9 mouse cellular contexts compared by ENCODE assay signal in genomic region chr13:38668514-38668913, GRCm38 (mm10). TPM values are rescaled to one million over a fixed set of nuclear protein-coding genes. Genes with fewer than 3 reads are reported as not detected.
A peak's percentile ranks its signal among the peaks of the same experiment; 100 is the strongest.
DNase-seq lines count a peak whose midpoint lies in the region; ATAC-seq and TF ChIP-seq lines count a peak whose summit lies in the region.
"Had no signal": no experiment of that assay in that cellular context is flagged by ENCODE, and none has a peak within 500 bp of the region (broad histone marks: within the 10 kb centered on the region; RNA-seq: fewer than 3 reads in every experiment).

No protein-coding gene starts in this region.

- H3K27me3 ChIP-seq in heart, postnatal 0 days (ENCODE audit: control insufficient read depth, insufficient read depth, low read length) = no peaks in the 10 kb centered on the region
- no peaks in the 10 kb centered on the region for H3K27me3 ChIP-seq in forebrain, embryonic 11.5 days (ENCODE audit: control insufficient read depth, insufficient read depth, low read length)
- H3K27me3 ChIP-seq: limb, embryonic 12.5 days had no signal

- no peak overlapping the region for H3K4me2 ChIP-seq in heart, postnatal 0 days (ENCODE audit: low read depth, low read length)
- H3K4me2 ChIP-seq in forebrain, embryonic 11.5 days (ENCODE audit: low read depth, low read length, severe bottlenecking) = no peak overlapping the region
- H3K4me2 ChIP-seq: limb, embryonic 12.5 days had no signal

- H3K9ac ChIP-seq in heart, postnatal 0 days (replicated peaks; ENCODE audit: low read depth, low read length) = no peak overlapping the region
- H3K9ac ChIP-seq in forebrain, embryonic 11.5 days (ENCODE audit: low read length) = no peak overlapping the region
- H3K9ac ChIP-seq: limb, embryonic 12.5 days had no signal

- no peaks in the 10 kb centered on the region for H3K9me3 ChIP-seq in heart, postnatal 0 days (replicated peaks; ENCODE audit: control insufficient read depth, low read length)
- no peaks in the 10 kb centered on the region for H3K9me3 ChIP-seq in forebrain, embryonic 11.5 days (ENCODE audit: control insufficient read depth, low read length)
- H3K9me3 ChIP-seq: limb, embryonic 12.5 days had no signal

- H3K27ac ChIP-seq in heart, postnatal 0 days (ENCODE audit: low read depth) = no peak overlapping the region
- no peak overlapping the region for H3K27ac ChIP-seq in forebrain, embryonic 11.5 days (ENCODE audit: low read depth, low read length)
- H3K27ac ChIP-seq: limb, embryonic 12.5 days had no signal

- no peak overlapping the region for H3K4me3 ChIP-seq in heart, postnatal 0 days (ENCODE audit: low read depth, low read length)
- no peak overlapping the region for H3K4me3 ChIP-seq in forebrain, embryonic 11.5 days (ENCODE audit: low read depth, low read length)
- H3K4me3 ChIP-seq: limb, embryonic 12.5 days had no signal

- DNase-seq in frontal cortex, postnatal 14 days (ENCODE audit: low spot score in 2 of 2) = no peak
- DNase-seq in A20 (ENCODE audit: low read depth, low spot score) = peak; percentile 60
- DNase-seq in adrenal gland, adult 18-20 months (ENCODE audit: low spot score in 2 of 2) = peak; percentile 36 to 56
- DNase-seq in heart, postnatal 0 days (ENCODE audit: low spot score) = no peak
- DNase-seq in lung, postnatal 25 days (ENCODE audit: low spot score) = peak; percentile 29
- DNase-seq in thymus, adult 18-20 months = peak; percentile 9 to 13
- no peak for DNase-seq in forebrain, embryonic 11.5 days (ENCODE audit: low spot score)

- TF ChIP-seq CTCF in heart, postnatal 0 days (IDR thresholded peaks at IDR 0.05; ENCODE audit: low read depth) = peak; percentile 40

- ATAC-seq in frontal cortex, adult (ENCODE audit: low TSS enrichment) = peak; percentile 57; the same call in 1 of the 2 replicates
- ATAC-seq in heart, postnatal 0 days (ENCODE audit: insufficient read depth, low read depth) = no peak
- ATAC-seq in forebrain, embryonic 11.5 days (replicated peaks; ENCODE audit: low FRiP score) = no peak

- 22% methylated on average over 2 of the region's 2 CpGs for WGBS in heart, postnatal 0 days
- WGBS in forebrain, embryonic 11.5 days = 17% methylated on average over 2 of the region's 2 CpGs

- no peak for TF ChIP-seq EP300 in heart, postnatal 0 days (IDR thresholded peaks at IDR 0.05; ENCODE audit: low read depth)

- H3K36me3 ChIP-seq in heart, postnatal 0 days (replicated peaks; ENCODE audit: control insufficient read depth, insufficient read depth, low read length) = no peaks in the 10 kb centered on the region
- no peaks in the 10 kb centered on the region for H3K36me3 ChIP-seq in forebrain, embryonic 11.5 days (ENCODE audit: control insufficient read depth, insufficient read depth, low read length)
- H3K36me3 ChIP-seq: limb, embryonic 12.5 days had no signal

- no peaks in the 10 kb centered on the region for H3K4me1 ChIP-seq in heart, postnatal 0 days (ENCODE audit: control insufficient read depth, insufficient read depth)
- H3K4me1 ChIP-seq in forebrain, embryonic 11.5 days (replicated peaks; ENCODE audit: control insufficient read depth, insufficient read depth, low read length) = no peaks in the 10 kb centered on the region
- H3K4me1 ChIP-seq: limb, embryonic 12.5 days had no signal

RNA-seq across cellular contexts. Expression of gene Eef1e1, which starts 9.7 kb away (rescaled TPM):
- total RNA-seq in adrenal gland, adult 18-20 months (2021) = 10 to 100 TPM; 28.9 to 44.0 TPM
- total RNA-seq in heart, postnatal 0 days (2014; rRNA removed; ENCODE audit: low replicate concordance) = 11.0 and 15.3 TPM in 2 replicates
- 21.9 and 22.1 TPM in 2 replicates for polyA plus RNA-seq in heart, postnatal 0 days (2015; fragmentation: Nextera tagmentation; extraction: Ambion mirVana)
- polyA plus RNA-seq in forebrain, embryonic 11.5 days (2014; fragmentation: Nextera tagmentation; extraction: Ambion mirVana) = 65.6 and 67.9 TPM in 2 replicates

RNA-seq across cellular contexts. Expression of gene Bloc1s5, which starts 33.6 kb away (rescaled TPM):
- total RNA-seq in adrenal gland, adult 18-20 months (2021) = 10 to 100 TPM; 21.7 to 23.8 TPM
- total RNA-seq in heart, postnatal 0 days (2014; rRNA removed; ENCODE audit: low replicate concordance) = 8.5 and 10.4 TPM in 2 replicates
- polyA plus RNA-seq in heart, postnatal 0 days (2015; fragmentation: Nextera tagmentation; extraction: Ambion mirVana) = 17.1 and 21.7 TPM in 2 replicates
- polyA plus RNA-seq in forebrain, embryonic 11.5 days (2014; fragmentation: Nextera tagmentation; extraction: Ambion mirVana) = 22.2 and 25.2 TPM in 2 replicates

Comparison
In these comparisons a context has a peak if more than half of its experiments do, and no peak if none do; other contexts are left out.
1. DNase-seq: peak in A20 (single experiment), adrenal gland, adult 18-20 months (2 of 2), lung, postnatal 25 days (single experiment) and thymus, adult 18-20 months (2 of 2); none in frontal cortex, postnatal 14 days (0 of 2), heart, postnatal 0 days (single experiment) and forebrain, embryonic 11.5 days (single experiment).